Mouse (Mus musculus): ENCODE measurements around the gene Cyp4f13.

The Cyp4f13 gene

GRCm38 (mm10) chr17:32906172-32906571, 41.0 kb downstream of the Cyp4f13 start:
- in situ Hi-C loops (cut with MboI, MseI) = no loop called here

DNA sequence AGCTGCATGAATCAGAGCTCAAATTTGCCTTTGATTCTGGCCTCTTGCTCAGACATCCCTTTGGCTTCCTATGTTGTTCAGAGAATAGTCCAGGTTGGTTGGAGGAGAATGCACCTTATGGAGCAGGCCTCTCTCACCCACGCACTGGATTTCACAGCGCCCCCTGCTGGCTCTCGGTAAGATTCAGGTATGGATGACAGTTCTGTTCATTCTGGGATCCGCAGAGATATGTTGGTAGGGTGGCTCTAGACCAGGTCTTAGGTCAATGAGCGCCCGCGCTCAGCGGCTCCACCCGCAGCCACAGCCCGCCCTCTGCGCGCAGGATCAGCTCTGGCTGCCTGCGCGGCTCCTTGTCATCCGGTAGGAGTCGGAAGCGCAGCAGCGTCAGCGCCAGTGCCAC, 42.0 kb downstream of the Cyp4f13 start:
- in situ Hi-C loops (cut with MboI, MseI) = no loop called here

DNA sequence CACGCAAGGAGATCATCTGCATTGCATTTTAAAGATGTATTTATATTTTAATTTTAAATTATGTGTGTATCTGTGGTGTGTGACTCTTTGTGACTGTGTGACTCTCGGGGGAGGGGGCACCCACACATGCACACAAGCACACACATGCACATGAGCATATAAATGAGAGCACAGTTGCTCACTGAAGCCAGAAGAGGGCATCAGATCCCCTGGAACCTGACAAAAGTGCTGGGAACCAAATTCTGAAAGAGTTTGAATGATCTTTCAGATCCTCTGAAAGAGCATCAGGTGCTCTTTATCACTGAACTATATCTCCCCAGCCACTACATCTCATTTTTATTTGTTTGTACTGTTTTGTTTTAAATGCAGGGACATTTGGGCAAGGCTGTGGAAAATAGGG, 42.8 kb downstream of the Cyp4f13 start:
- in situ Hi-C loops (cut with MboI, MseI) = no loop called here

- in situ Hi-C loops (cut with MboI, MseI) = no loop called here
Measured at GRCm38 (mm10) chr17:32901751-32902525, 45.3 kb downstream of the Cyp4f13 start.

GRCm38 (mm10) chr17:32895421-32895820, 51.8 kb downstream of the Cyp4f13 start:
- in situ Hi-C loops (cut with MboI, MseI) = no loop called here

GRCm38 (mm10) chr17:32893901-32894300, 53.3 kb downstream of the Cyp4f13 start:
- in situ Hi-C loops (cut with MboI, MseI) = no loop called here

DNA sequence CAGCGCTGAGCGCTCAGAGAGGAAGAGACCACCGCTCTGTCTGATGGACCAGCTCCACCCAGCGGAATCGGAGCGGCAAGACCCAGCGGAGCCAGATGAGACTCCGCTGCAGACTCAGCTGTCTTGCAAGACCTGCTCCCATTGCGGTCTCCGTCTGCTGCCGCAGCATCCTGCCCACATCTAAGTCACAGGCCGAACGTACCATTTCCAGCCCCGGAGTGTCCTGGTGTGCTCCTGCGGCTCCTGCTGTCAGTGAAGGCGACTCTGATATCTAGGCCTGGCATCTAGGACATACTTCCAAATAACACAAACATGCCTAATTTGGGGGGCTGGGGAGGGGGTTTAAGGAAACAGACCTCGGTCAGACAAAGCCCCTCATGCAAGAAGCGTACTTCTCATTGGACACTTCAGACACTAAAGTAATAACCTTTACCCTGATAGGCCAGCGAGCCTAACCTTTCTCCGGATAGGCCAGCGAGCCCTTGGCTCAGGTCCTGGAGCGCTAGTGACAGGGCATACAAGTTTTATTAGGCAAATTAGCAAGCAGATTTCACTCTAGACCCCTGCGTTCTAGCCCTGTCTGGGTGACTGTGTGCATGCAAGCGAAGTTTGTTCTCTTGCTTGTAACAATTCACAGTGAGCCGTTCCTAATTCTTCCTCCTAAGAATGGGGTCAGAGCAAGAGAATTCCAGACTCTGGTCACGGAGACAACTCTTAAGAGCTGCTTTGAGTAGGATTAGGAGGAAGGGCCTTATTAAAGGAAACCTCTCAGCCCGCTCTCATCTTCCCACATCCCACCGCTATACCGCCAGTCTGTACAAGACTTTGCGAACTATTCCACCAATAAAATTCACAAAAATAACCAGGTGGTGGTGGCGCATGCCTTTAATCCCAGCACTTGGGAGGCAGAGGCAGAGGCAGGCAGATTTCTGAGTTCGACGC, 55.7 kb downstream of the Cyp4f13 start, which contains the start of gene Zfp870:
TSS of gene Zfp870 (minus strand) at position 404 of the 942 bp plus-strand sequence.
- in situ Hi-C loops (cut with MboI, MseI) = no loop called here

DNA sequence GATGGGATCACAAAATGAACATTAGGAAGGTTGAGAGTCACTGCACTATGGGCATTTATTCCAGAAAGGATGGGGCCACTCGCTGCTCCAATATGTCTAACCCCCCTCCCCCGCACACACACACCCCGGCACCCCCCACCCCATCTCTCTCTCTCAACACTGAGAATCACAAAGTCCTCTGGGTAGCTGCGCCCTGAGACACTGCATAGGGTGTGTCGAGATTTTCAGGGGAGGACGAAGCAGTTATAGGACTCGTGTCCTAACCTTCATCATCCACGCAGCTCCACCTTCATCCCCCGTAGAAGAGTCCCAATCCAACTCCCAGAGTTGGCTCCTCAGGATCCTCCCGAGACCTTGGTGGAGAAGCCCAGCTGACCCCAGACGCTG, 56.4 kb downstream of the Cyp4f13 start:
- in situ Hi-C loops (cut with MboI, MseI) = no loop called here

- in situ Hi-C loops (cut with MboI, MseI) = no loop called here
Measured at GRCm38 (mm10) chr17:32889611-32890010, 57.6 kb downstream of the Cyp4f13 start.

DNA sequence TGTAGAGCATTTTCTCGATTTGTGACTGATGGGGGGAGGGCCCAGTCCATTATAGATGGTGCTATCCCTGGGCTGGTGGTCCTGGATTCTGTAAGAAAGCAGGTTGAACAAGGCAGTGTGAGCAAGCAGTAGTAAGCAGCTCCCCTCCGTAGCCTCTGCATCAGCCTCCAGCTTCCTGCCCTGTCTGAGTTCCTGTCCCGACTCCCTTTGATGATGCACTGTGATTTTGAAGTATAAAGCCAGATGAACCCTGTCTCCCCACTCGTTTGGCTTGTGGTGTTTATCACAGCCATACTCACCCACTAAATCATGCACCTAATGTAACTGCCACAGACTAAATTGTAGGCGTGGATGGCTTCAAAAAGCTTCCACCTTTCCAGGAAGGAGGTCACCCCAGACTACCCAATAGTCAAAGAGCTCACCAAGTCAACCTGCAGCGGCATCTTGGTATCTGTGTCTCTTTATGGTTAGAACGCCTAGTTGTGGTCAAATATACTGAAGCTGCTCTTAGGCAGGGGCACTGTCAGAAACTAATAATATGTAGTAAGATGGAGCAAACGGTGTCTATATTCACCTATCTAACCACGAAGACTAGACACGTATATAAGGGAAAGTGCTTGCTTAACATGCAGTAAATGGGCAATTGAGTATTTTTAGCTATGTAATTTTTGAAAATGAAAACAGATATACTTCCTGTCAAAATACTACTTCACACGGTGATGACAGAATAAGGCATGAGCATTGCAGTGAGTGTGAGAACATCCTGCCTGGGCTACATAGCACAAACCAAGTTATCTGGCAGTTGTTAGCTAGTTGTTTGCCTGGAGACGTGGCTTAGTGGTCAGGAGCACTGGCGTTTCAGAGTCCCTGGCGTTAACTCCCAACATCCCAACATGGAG, 66.6 kb downstream of the Cyp4f13 start:
- in situ Hi-C loops (cut with MboI, MseI) = no loop called here

DNA sequence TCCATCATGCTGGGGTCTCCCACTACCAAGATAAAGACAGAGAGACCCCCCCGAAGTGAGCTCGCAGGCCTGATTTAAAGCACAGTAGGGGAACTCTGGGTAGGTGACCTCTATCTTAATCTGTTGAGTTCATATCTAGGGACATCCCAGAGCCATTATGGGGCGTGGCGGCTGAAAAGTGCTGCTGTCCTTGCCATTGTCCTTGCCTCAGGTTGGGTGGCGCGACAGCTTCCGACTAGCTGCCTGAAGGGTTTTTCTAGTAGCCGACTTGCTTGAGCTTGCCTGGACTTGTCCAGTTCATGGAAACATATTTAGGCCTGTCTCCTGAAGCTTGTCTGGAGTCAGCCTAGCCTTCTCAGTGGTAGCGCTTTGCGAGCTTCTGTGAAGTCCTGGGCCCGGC, 68.4 kb downstream of the Cyp4f13 start:
- in situ Hi-C loops (cut with MboI, MseI) = no loop called here

DNA sequence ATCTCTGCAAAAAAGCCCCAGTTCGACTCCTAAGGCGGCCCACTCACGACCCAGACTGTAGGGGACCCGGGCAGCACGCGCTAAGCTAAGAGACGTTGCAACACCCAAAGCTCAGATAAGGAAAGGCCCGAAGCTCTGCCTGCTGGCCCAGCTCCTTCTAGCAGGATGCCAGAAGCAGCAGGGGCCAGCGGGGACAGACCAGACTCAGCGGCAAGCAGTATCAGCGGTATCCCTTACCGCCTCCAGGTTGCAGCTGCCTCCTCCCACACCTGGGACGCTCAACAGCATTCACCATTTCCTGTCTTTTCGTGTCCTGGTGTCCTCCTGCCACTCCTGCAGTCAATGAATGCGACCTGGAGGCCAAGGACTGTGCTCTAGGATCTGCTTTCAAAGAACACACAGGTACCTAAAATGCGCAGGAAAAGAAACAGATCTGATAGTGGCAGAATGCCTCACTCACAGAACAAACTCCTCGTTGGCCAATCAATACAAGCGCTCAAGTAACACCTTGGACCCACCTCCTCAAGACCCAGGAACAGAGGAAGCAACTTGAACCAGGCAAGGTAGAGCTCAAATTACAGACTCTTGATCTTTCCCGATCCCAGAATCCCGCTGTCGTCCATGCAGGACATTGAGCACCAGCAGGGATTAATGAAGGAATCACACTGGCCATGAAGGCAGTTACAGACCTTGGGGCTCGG, 69.6 kb downstream of the Cyp4f13 start:
- in situ Hi-C loops (cut with MboI, MseI) = no loop called here
